Mouse (Mus musculus) heart, postnatal 4 days (tissue): ENCODE results near the gene Tbx3. TPM values are rescaled to one million over a fixed set of nuclear protein-coding genes. Genes with fewer than 3 reads are reported as not detected.

Source experiments
- DNase-seq: peaks from one replicate; pipeline ENCODE4 v3.0.0; 2021
- total RNA-seq, 2 experiments: library from RNA; stranded (reverse); gene quantifications; 2 replicates each; pipeline ENCODE4 v1.2.3; 2021

Gene Tbx3
- total RNA-seq: 10 to 100 TPM; 14.4 to 15.8 TPM

- peak; percentile 93 for DNase-seq
Measured at GRCm38 (mm10) chr5:119670566-119671108, at the start of gene Tbx3. Tbx3 (plus strand) TSS chr5:119670669.

GRCm38 (mm10) chr5:119622076-119622475 is 48.4 kb upstream of the Tbx3 start:
- DNase-seq: no peak

GRCm38 (mm10) chr5:119624554-119624953 is 45.9 kb upstream of the Tbx3 start:
- no peak for DNase-seq

GRCm38 (mm10) chr5:119625603-119626002 is 44.9 kb upstream of the Tbx3 start:
- DNase-seq: no peak

- no peak for DNase-seq
Measured at GRCm38 (mm10) chr5:119626154-119626553, 44.3 kb upstream of the Tbx3 start.

- peak; percentile 28 for DNase-seq
Measured at GRCm38 (mm10) chr5:119626662-119627061, 43.8 kb upstream of the Tbx3 start.

- no peak for DNase-seq
Measured at GRCm38 (mm10) chr5:119628100-119628499, 42.4 kb upstream of the Tbx3 start.

- no peak for DNase-seq
Measured at GRCm38 (mm10) chr5:119628746-119629327, 41.6 kb upstream of the Tbx3 start.

GRCm38 (mm10) chr5:119633581-119633980 is 36.9 kb upstream of the Tbx3 start:
- no peak for DNase-seq

- no peak for DNase-seq
Measured at GRCm38 (mm10) chr5:119634861-119635260, 35.6 kb upstream of the Tbx3 start.

GRCm38 (mm10) chr5:119638300-119638699 is 32.2 kb upstream of the Tbx3 start:
- no peak for DNase-seq

- no peak for DNase-seq
Measured at GRCm38 (mm10) chr5:119641094-119641493, 29.4 kb upstream of the Tbx3 start.

- no peak for DNase-seq
Measured at GRCm38 (mm10) chr5:119641714-119642113, 28.8 kb upstream of the Tbx3 start.

- DNase-seq: no peak
Measured at GRCm38 (mm10) chr5:119646965-119647364, 23.5 kb upstream of the Tbx3 start.

- peak; percentile 55 for DNase-seq
Measured at GRCm38 (mm10) chr5:119651135-119651965, 19.1 kb upstream of the Tbx3 start.

- DNase-seq: no peak
Measured at GRCm38 (mm10) chr5:119656354-119656753, 14.1 kb upstream of the Tbx3 start.

- no peak for DNase-seq
Measured at GRCm38 (mm10) chr5:119656856-119657255, 13.6 kb upstream of the Tbx3 start.

GRCm38 (mm10) chr5:119657362-119657761 is 13.1 kb upstream of the Tbx3 start:
- DNase-seq: no peak

- DNase-seq: no peak
Measured at GRCm38 (mm10) chr5:119657804-119658203, 12.7 kb upstream of the Tbx3 start.

- DNase-seq: no peak
Measured at GRCm38 (mm10) chr5:119658396-119658795, 12.1 kb upstream of the Tbx3 start.

- DNase-seq: no peak
Measured at GRCm38 (mm10) chr5:119659041-119659440, 11.4 kb upstream of the Tbx3 start.

- DNase-seq: no peak
Measured at GRCm38 (mm10) chr5:119660526-119661410, 9.7 kb upstream of the Tbx3 start.

- DNase-seq: no peak
Measured at GRCm38 (mm10) chr5:119661474-119661873, 9.0 kb upstream of the Tbx3 start.
